Mouse (Mus musculus): ENCODE measurements around the gene Epb41l2.

Epb41l2 gene

DNA sequence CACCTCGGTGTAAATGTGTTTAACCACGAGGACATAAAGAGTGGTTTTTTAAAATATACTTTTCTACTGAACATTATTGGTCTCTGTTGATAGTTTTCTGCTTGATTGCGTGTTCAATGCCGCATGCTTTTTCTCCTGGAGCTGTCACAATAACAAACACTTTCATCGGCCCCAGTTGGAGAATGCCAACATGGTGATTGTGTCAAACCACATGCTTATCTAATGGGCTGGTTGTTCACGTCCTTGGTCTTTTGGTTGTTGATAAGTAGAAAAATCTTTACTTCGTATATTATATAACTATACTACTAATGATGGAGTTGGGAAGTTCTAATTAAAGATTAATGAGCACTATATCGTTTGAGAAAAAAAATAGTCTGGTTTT is 78.7 kb downstream of the Epb41l2 start:
- DNase-seq: peak; percentile 78

DNA sequence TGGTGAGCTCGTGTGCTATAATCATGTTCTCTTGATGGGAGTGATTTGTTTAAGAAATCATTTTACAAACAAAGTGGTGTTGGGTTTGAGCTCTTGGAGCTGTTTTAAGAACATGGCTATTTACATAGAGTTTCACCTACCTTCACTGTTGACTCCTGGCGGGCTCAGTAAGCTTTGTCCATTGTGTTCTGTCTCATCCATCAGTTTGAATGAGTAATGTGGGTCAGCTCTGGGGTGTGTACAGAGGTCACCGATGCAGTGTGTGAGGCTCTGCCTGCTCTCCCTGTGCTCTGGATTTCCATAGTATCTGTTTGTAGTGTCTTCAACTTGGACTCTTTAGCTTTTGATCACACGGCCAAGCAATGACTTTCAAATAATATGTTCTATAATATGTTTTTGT is 79.6 kb downstream of the Epb41l2 start:
- peak; percentile 57 for DNase-seq

DNA sequence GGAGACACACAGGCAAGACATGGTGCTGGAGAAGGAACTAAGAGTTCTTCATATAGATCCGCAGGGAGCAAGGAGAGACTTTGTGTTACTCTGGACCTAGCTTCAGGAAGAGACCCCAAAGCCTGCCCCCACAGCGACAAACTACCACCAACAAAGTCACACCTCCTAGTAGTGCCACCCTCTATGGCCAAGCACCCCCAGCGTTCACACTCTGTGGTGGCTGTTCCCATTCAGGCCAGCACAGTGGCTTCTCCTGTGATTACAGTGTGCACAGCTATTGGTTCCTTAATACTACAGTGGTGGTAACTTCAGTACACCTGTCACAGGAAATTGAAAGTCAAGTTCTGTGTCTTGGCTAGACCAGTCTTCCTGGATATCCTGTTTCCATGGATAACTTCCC is 80.3 kb downstream of the Epb41l2 start:
- peak; percentile 80 for DNase-seq

DNA sequence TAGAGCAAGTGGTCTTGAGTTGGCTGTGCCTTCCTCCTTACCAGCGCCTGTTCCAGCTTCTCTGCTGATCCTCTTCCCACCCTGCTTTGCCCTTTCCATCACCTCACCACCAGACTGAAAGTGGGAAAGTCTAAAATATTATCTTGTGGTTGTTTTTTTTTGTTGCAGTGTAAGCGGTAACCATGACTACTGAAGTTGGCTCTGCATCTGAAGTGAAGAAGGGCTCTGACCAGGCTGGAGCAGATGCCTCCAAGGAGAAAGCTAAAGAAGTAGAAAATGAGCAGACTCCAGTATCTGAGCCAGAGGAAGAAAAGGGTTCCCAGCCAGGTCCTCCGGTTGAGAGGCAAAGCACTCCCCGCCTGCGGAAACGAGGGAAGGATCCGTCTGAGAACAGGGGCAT is 81.8 kb downstream of the Epb41l2 start:
- peak; percentile 93 for DNase-seq

DNA sequence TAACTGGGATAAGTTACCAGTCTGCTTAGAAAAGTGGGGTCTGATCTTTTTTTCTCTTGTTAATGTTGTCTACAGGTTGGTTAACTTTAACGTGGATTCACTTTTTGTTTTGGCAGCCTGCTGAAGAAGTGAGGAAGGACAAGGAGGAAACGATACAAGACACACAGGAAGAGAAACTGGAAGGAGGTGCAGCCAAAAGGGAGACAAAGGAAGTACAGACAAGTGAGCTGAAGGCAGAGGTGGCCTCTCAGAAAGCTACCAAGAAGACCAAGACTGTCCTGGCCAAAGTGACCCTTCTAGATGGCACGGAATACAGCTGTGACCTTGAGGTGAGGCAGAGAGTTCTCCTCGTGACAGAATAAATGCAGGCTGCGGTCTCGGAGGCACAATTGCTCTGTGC is 84.0 kb downstream of the Epb41l2 start:
- peak; percentile 77 for DNase-seq

DNA sequence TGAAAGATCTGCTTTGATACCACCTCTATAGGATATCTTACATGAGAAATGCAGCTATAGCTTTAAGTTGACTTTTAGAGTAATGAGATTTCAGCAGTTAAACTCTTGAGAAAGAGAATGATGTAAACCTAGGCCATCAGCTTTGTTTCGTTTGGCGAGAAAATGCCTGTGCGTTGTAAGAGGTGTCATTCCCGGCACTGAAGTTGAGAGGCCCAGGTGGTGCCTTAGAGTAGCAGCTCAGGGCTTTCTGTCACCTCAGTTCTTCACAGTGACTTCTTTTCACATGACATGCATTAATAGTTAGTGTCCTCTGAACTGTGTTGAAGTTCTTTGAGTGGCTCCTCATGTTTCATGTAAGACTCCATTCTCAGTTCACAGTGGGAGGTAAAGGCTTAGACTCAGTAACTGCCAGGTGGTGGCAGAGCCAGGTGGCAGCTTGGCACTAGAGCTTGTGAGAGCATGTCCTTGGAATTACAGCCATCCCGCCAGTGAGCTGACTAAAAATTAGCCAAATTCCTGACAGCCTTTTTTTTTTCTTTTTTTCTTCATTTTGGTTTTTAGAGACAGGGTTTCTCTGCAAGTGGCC is 84.7 kb downstream of the Epb41l2 start:
- DNase-seq: peak; percentile 76

DNA sequence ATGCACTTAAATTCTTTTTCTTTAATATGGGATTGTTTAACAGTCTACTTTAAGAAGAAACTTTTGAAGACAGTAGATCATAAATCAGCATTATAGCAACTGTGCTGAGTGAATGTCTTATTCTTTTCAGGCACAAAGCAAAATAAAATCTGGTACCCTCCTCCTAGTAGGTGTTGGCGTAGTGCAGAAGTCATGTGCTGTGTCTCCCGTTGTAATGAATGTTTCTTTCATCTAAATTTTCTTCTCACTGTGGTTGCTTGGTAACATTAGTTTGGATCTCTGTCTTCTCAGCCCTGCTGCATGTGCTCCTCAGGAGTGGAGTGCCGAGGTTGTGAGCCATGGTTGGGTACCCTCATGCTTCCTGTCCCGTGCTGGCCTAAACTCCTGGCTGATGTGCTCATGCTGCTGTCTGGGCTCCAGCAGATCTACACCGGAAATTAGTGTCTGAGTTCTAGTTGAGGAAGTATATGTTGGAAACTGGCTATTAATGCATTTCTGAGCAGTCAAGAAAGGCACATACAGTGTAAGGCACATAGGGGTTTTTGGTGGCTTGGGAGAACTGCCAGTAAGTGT is 87.4 kb downstream of the Epb41l2 start:
- peak; percentile 90 for DNase-seq

DNA sequence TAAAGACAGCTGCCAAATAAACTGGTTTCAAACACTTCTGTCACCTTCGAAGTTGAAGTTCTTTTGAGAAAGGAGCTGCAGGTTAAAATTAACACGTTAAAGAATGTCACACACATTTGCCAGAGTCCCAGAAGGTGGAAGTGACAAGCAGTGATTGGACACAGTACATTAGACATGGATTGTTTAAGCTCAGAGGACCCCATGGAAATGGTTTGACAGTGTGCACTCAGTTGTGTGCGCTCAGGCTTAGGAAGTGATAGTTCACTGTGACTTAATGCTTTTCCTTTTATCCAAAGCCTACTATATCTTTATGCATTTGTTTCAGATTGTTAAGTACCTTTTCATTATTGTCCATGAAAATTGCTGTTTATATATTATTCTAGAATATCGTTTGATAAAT is 89.1 kb downstream of the Epb41l2 start:
- DNase-seq: peak; percentile 60

DNA sequence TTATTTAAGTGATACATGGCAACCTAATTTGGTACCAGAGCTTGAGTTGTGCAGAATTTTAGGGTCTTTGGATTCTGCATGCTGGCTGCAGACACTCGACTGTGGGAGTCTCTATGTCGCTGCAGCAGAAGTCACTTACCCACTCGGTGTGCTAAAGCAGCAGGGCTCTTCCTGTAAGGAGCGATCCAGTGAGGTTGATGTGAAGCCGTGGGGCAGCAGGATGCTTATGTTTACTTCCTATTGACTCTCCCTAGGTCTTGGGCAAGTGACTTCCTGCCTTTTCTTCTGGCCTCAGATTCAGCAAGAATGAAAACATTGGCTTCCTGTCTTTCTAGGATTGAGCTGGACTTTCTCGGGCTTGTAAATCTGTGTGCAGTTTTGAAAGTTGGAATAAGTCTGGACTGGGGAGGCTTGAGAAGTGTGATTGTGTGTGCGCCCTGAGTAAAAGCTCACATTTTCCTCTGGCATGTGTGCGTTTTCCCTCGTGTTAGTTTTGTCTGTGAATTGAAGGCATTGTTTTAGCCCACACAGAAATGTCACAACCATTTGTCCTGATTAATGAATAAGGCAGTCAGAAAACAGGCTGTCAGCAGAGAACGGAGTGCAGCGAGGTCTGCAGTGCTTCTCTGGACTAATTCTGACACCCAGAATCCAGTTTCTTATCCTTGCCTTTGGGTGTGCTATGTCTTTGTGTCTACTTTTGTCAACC is 89.9 kb downstream of the Epb41l2 start:
- peak; percentile 95 for DNase-seq

DNA sequence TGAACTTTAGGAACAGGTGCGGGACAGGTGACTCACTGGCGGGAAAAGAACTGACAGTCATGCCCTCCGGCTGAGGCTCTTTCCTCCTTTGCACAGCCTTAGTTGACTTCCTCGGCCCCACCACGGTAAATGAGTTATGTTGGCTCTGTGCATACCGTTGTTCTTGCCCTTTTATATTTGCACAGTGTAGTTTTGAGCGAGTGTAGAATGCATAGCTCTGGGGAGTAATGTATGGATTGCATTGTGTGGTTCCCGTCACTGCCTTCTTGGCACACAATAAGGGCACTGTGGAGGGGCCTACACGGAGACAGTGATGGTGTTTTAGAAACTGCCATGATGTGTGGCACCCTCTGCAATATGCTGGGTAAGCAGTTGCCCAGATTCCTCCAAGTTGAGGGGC is 93.6 kb downstream of the Epb41l2 start:
- DNase-seq: no peak

DNA sequence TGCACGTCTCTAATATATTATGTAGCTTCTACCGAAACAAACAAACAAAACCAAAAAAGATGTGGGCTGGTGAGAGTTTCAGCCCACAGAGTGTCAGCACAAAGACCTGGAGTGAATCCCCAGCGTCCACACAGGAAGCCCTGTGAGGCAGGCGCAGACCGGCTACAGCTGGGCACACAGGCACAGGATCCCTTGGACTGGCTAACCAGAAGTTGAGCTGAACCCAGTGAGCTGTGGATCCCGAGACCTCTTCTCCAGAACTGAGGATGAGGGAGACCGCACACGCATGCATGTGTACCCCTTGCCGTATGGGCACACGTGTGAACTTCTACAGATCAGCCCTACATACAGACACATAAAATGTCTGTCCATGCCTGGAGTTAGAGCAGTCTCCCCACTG is 94.2 kb downstream of the Epb41l2 start:
- peak; percentile 88 for DNase-seq

DNA sequence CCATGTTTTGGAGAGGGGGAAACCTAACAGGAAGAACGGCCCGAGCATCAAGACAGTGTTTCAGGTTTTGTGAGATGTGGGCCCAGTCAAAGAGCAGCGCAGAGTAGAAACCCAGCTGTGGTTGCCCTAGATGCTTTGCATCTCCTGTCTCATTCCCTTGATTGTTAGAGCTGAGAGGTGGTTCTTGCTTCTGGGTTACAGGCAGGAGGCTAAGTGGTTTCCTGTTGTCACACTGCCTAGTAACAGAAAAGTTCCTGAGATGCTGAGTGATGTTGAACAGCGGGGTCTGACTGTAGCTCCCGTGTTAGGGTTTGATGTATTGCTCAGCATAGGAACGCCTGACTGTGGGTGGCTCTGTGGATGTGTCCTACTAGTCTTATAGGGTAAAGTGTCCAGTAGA is 97.5 kb downstream of the Epb41l2 start:
- no peak for DNase-seq

DNA sequence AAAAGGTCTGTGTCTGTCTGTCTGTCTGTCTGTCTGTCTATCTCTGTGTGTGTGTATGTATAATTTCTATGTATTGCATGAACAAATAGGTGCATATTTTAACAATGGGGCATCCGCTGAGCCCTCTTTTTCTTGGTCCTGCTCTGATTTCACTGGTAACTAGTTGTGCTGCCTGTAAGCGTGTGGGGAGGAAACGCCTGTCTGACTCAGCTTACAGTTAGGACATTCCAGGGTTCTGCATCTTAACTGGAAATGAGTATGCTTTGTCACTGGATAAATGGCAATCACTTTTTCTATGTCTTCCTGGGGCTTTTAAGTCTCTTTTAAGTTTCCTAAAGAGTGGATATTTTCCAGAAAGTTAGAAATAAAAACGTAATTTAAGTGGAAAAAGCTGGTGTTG is 98.4 kb downstream of the Epb41l2 start:
- DNase-seq: no peak

DNA sequence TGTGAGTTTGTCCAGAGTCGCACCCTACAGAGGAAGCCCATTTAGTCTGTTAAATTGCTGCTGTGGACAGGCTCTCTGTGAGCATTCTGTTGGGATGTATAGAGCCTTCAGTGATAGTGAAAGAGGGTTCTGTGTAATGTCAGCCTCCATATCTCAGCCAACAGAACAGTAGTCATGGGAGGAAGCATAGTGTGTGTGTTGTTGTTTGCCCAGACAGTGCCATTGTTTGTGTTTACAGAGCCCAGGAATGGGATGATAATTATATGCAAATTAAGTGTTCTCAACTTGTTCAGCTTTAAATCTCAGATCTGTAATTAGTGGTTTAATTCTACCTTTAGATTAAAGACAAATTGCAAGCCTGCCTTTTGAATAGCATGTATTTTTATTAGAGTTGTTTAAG is 102.2 kb downstream of the Epb41l2 start:
- DNase-seq: no peak

DNA sequence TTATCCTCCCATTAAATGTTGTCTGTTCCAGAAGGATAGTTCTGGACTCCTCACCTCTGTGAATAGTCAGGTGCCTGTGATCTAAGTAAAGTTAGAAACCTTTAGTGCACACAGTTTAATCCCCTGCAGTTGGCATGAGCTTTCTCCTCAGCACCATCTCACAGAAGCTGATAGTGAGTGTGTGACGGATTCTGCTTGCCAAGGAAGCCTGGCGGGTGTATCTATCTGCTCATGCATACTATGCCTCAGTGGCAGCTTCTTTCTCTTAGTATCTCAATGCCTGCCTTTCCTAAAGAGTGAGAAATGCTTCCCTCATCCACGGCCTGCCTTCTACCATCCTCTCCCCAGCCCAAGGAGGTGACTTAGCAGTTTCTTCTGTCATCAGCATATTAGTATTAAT is 103.1 kb downstream of the Epb41l2 start:
- DNase-seq: peak; percentile 85

DNA sequence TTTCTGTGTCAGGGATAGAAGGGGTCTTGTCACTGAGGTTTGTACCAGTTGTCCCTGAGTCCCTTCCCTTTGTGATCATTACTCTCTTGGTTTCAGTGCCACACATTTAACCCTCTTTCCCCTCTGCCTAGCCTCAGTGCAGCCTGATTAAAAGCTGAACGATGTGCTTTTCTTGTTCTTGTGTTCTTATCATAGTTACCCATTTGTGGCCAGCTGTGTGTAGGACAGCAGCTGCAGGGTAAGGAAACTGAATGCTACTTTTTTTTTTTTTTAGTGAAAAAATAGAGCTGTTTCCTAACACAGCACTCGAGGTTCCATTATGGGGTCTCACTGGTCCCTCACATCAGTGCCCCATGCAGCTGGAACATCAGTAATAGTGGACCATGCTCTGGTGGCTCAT is 106.9 kb downstream of the Epb41l2 start:
- DNase-seq: no peak

DNA sequence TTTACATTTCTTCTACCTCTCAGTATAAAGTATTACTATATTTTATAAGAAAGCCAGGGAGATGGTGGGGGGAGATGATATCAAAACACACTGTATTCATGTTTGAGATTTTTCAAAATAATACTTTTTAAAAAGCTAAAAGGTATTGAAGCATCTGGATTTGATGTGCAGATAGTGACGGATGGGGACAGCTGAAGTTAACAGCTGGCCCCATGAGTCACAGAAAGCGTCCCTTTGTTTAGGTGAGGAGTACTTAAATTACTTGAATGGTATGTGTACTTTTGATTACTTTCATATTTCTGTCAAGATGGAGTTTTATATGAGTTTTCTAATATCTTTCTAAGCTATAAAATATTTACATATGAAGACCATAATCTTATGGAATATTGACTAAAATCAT is 112.3 kb downstream of the Epb41l2 start:
- no peak for DNase-seq

DNA sequence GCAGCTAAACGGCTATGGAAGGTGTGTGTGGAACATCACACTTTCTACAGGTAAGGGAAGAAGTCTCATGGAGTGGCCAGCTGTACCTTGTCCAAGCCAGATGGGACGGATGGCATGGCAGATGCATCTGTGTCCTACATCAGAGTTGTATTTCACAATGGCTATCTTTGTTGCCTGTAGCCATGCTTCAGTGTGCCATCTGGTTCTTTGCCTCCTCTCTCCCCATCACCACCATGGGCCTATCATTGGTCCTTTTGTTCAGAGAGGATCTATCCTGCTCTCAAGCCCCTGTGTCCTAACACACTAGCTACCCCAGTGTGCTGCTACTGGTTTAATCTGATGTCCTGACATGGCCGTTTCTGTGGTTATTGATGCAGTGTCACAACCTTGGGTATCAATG is 120.1 kb downstream of the Epb41l2 start:
- peak; percentile 75 for DNase-seq

DNA sequence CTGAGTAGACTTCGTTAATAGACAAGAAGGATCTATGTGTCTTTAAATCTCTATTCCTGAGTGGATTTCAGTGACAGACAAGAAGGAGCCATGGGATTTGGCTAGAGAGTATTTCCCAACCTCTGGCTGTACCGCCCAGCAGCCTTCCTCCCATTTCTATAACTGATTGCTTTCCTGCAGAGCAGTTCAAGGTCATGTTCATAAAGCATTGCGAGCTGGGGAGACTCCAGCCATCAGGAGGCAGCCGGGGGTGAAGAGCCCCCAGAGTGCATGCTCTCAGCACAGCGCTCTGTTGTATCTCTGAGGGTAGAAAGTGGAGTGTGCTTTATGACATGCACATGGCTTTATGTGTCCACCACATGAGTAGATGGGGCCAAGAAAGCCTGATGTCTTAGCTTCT is 123.2 kb downstream of the Epb41l2 start:
- DNase-seq: peak; percentile 82

DNA sequence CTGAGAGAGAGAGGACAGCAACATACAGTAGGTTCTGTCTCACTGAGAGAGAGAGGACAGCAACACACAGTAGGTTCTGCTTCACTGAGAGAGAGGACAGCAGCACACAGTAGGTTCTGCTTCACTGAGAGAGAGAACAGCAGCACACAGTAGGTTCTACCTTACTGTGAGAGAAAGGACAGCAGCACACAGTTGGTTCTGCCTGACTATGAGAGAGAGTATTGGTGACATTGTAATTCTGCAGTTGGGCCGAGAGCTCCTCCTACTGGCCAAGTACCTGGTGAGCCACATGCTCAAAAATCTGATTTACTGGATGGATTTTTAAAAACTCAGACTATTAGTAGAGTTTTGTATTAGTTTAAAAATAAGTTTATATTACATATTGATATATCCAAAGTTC is 128.9 kb downstream of the Epb41l2 start:
- peak; percentile 92 for DNase-seq

DNA sequence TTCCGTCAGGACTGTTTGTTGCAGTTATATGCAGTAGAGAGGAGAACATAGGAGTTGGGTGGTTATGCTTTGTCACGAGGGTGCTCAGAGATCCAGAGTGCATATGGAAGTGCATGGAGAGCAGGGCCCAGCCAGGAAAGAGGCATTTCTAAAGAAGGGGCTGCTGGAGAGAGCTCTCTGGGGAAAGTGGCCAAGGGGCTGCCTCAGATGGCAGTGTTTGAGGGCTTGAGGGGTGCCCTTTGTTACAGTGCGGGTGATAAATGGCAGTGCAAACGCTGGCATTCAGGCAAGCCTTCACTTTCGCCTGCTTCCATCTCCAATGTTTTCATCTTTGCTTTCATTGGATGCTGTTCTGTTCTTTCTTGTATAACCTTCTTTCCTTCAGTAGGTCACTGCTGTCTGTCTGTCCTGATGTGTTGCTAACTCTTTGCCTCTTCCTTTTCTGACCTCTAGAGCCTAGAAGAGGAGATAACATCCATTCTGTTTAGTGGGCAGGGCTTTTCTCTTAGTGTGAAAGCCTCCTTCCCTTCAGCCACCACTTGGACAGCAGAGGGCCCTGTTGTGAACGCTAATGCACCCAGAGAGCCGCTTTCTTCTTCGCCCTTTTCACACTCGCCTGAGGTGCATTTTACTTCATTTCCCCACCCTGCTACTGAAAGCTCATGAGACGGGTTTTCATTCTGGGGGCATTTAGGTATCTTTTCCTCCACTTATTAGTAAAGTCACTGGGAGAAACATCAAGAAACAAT is 139.9 kb downstream of the Epb41l2 start:
- peak; percentile 82 for DNase-seq

DNA sequence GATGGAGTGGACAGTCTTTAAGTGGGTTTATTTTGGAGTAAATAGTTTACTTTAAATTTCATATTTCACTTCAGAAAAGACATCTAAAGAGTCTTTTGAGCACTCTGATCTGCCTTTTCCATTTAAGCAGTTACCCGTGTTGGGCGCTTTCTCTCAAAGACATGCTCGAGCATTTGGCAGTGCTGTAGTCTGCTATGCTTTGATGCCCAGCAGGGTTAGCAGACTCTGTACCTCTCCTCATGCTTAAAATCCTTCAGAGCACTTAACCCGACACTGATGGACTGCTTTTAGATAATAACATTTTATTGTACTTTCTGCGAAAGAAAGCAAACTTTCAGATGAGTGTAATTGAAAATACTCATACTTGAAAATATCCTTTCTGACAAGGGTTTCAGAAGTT is 143.7 kb downstream of the Epb41l2 start:
- peak; percentile 56 for DNase-seq

DNA sequence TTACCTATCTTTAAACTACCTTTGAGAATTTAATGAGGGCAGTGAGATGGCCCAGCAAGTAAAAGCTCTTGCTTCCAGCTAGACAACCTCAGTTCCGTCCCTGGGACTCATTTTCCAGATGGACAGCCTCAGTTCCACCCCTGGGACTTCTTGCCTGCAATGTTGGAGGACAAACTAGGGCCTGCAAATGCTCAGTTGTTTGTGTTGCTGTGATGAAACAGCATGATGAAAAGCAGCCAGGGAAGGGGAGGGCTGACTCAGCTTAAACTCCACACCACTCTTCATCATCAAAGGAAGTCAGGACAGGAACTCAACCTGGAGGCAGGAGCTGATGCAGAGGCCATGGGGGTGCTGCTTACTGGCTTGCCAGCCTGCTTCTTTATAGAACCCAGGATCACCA is 154.2 kb downstream of the Epb41l2 start:
- DNase-seq: peak; percentile 91

DNA sequence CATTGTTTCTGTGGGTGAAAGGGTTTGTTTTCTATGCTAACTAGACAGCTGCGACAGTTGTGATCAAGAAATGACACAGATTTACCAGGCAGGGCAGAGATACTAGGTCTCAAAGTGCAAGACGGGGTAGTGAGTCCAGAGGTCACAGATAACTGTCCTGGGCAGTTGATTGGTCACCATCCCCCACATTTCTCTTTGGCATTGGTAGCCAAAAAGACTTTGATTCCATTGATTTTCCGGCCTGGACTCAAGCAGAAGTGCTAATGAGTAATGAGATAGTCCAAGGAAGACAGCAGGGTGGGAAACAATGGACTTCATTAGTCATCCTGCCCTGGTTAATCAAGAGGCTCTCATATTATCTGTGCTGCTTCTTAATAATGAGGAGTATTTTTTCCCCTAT is 160.4 kb downstream of the Epb41l2 start:
- DNase-seq: peak; percentile 50

Measured in heart, adult 11 months (tissue).